Mouse (Mus musculus): ENCODE data around the gene Cox11. TPM values are rescaled to one million over a fixed set of nuclear protein-coding genes. Genes with fewer than 3 reads are reported as not detected.
A peak's percentile ranks its signal among the peaks of the same experiment; 100 is the strongest.

The Cox11 gene
- total and polyA plus RNA-seq, 2 experiments from 2014 or later, result 22.9 to 37.1 TPM

DNA sequence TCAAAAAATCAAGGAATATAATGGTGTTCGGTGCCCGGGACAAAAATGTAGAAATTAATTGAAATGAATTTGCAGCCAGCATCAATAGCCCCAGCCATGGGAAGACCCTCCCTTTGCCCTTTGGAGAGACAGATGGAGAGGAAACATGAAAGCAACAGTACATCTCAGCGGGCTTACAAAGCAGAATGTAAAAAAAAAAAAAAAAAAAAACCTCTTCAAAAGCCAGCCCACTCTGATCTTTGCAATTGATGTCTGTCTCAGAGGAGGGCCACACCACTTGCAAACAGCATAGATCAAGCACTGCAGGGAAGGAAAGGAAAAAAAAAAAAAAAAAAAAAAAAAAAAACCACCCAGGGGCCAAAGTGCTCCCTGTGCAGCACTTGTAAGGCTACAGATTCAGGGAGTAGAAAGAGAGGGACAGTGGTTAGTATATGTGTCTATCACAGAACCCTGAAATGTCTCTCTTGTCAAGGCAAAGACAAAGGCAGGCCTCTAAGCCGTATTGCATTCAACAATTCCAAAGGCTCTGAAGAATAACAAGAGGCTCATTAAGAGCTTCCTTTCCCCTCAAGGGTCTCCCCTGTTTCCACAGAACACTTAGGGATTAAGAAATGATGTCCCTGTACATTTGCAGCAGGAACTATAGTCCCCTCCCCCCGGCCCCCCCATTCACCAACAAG, 25.8 kb downstream of the Cox11 start:
- Histone ChIP-seq H3K27me3 (ENCODE audit: insufficient read depth, low read length) (no peaks in the 10 kb centered on the region), H3K9ac (replicated peaks; ENCODE audit: low read length) (no peak overlapping the region), H3K4me3 (ENCODE audit: low read length) (no peak overlapping the region), H3K4me2 (ENCODE audit: low read depth, low read length) (no peak overlapping the region), H3K9me3 (ENCODE audit: low read length) (no peaks in the 10 kb centered on the region), H3K4me1 (ENCODE audit: insufficient read depth, low read length) (peaks cover 5% of the 10 kb centered on the region; the same call in 1 of the 2 replicates), H3K27ac (peak overlapping the region; percentile 58; the same call in 1 of the 2 replicates), H3K36me3 (ENCODE audit: insufficient read depth, low read length) (peaks cover 8% of the 10 kb centered on the region; the same call in 1 of the 2 replicates)
- ATAC-seq, result no peak
- WGBS, result 26% methylated on average over 5 of the region's 5 CpGs
- no peak for TF ChIP-seq CTCF (IDR thresholded peaks at IDR 0.05; ENCODE audit: low read depth)
- DNase-seq (ENCODE audit: low spot score), result no peak

- TF ChIP-seq CTCF (IDR thresholded peaks at IDR 0.05; ENCODE audit: low read depth), result no peak
Observed at GRCm38 (mm10) chr11:90664345-90664986, 26.5 kb downstream of the Cox11 start.

GRCm38 (mm10) chr11:90665161-90665560, 27.2 kb downstream of the Cox11 start:
- Histone ChIP-seq H3K4me2 (ENCODE audit: low read depth, low read length) (no peak overlapping the region), H3K4me3 (ENCODE audit: low read length) (no peak overlapping the region), H3K27ac (peak overlapping the region; percentile 58), H3K4me1 (ENCODE audit: insufficient read depth, low read length) (peaks cover 5% of the 10 kb centered on the region; the same call in 1 of the 2 replicates), H3K9ac (replicated peaks; ENCODE audit: low read length) (no peak overlapping the region), H3K9me3 (ENCODE audit: low read length) (no peaks in the 10 kb centered on the region), H3K27me3 (ENCODE audit: insufficient read depth, low read length) (no peaks in the 10 kb centered on the region), H3K36me3 (ENCODE audit: insufficient read depth, low read length) (peaks cover 17% of the 10 kb centered on the region; the same call in 1 of the 2 replicates)
- WGBS, result 22% methylated on average over 6 of the region's 6 CpGs
- DNase-seq (ENCODE audit: low spot score) (peak; percentile 62), ATAC-seq (peak; percentile 66)
- TF ChIP-seq CTCF (IDR thresholded peaks at IDR 0.05; ENCODE audit: low read depth), result no peak

More at GRCm38 (mm10) chr11:90664345-90664986, 26.5 kb downstream of the Cox11 start:
- DNase-seq (ENCODE audit: low spot score) (no peak), ATAC-seq (no peak)
- peaks cover 11% of the 10 kb centered on the region; the same call in 1 of the 2 replicates for H3K36me3 ChIP-seq (ENCODE audit: insufficient read depth, low read length)
- peaks cover 5% of the 10 kb centered on the region; the same call in 1 of the 2 replicates for H3K4me1 ChIP-seq (ENCODE audit: insufficient read depth, low read length)
- WGBS, result 43% methylated on average over 8 of the region's 8 CpGs
- H3K9me3 ChIP-seq (ENCODE audit: low read length), result no peaks in the 10 kb centered on the region
- H3K4me3 ChIP-seq (ENCODE audit: low read length), result no peak overlapping the region
- no peaks in the 10 kb centered on the region for H3K27me3 ChIP-seq (ENCODE audit: insufficient read depth, low read length)
- H3K4me2 ChIP-seq (ENCODE audit: low read depth, low read length), result no peak overlapping the region
- H3K27ac ChIP-seq, result peak overlapping the region; percentile 58; the same call in 1 of the 2 replicates
- H3K9ac ChIP-seq (replicated peaks; ENCODE audit: low read length), result no peak overlapping the region

DNA sequence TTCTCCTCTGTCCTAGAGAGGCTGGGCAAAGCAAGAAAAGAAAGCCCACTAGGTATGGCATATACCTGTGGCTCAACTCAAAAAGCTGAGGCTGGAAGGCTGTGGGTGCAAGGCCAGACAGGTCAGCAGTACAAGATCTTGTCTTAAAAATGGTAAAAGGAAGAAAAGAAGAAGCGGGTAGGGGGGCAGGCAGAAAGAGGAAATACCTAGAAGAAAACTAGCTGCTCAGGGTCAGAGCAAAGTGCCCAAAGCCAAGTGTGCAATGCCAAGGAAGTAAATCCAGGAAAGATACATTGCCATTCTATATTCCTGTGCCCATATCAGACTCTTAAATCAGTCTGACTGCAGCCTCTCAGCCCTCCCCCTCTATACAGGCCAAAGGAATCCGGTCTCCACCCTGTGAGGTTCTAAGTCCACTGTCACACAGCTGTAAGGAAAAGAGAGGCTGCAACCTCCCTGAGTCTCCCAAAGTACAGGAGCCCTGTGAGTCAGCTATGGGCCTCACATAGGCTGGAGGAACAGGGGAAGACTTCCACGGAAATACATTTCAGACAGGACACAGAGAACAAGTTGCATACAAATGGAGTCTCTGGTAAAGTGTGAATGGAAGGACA, 28.3 kb downstream of the Cox11 start:
- Histone ChIP-seq H3K27me3 (ENCODE audit: insufficient read depth, low read length) (no peaks in the 10 kb centered on the region), H3K27ac (peak overlapping the region; percentile 58; the same call in 1 of the 2 replicates), H3K9me3 (ENCODE audit: low read length) (no peaks in the 10 kb centered on the region), H3K4me2 (ENCODE audit: low read depth, low read length) (no peak overlapping the region), H3K9ac (replicated peaks; ENCODE audit: low read length) (no peak overlapping the region), H3K4me1 (ENCODE audit: insufficient read depth, low read length) (peaks cover 5% of the 10 kb centered on the region; the same call in 1 of the 2 replicates), H3K4me3 (ENCODE audit: low read length) (no peak overlapping the region), H3K36me3 (ENCODE audit: insufficient read depth, low read length) (peaks cover 13% of the 10 kb centered on the region; the same call in 1 of the 2 replicates)
- ATAC-seq, result no peak
- whole genome bisulfite sequencing, result 72% methylated on average over 3 of the region's 3 CpGs
- no peak for TF ChIP-seq CTCF (IDR thresholded peaks at IDR 0.05; ENCODE audit: low read depth)
- DNase-seq (ENCODE audit: low spot score), result no peak

GRCm38 (mm10) chr11:90666916-90667315, 28.9 kb downstream of the Cox11 start:
- no peaks in the 10 kb centered on the region for H3K9me3 ChIP-seq (ENCODE audit: low read length)
- peak overlapping the region; percentile 58; the same call in 1 of the 2 replicates for H3K27ac ChIP-seq
- H3K4me2 ChIP-seq (ENCODE audit: low read depth, low read length), result no peak overlapping the region
- no peak overlapping the region for H3K4me3 ChIP-seq (ENCODE audit: low read length)
- peaks cover 9% of the 10 kb centered on the region; the same call in 1 of the 2 replicates for H3K36me3 ChIP-seq (ENCODE audit: insufficient read depth, low read length)
- peaks cover 5% of the 10 kb centered on the region; the same call in 1 of the 2 replicates for H3K4me1 ChIP-seq (ENCODE audit: insufficient read depth, low read length)
- no peaks in the 10 kb centered on the region for H3K27me3 ChIP-seq (ENCODE audit: insufficient read depth, low read length)
- no peak for TF ChIP-seq CTCF (IDR thresholded peaks at IDR 0.05; ENCODE audit: low read depth)
- no peak for ATAC-seq
- no peak for DNase-seq (ENCODE audit: low spot score)
- 89% methylated on average over 4 of the region's 4 CpGs for WGBS
- H3K9ac ChIP-seq (replicated peaks; ENCODE audit: low read length), result no peak overlapping the region

DNA sequence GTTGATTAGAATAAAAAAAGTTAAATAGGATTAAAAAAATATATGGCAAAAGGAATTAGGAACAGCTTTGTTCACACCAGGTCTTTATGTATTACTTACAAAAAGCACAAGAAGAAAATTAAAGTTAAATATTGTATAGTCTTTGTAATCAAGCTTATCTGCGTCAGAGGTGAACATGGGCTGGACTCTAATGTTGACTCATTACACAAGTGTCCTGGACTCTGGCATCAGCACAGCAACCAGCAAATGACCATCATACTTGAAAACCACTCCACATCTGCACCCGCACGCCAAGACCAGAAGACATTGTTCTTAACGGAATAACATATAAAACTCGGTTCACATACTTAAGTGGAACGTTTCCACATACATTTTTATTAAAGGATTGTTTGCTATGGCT, 29.4 kb downstream of the Cox11 start:
- peaks cover 5% of the 10 kb centered on the region; the same call in 1 of the 2 replicates for H3K4me1 ChIP-seq (ENCODE audit: insufficient read depth, low read length)
- H3K27ac ChIP-seq, result no peak overlapping the region
- H3K9ac ChIP-seq (replicated peaks; ENCODE audit: low read length), result no peak overlapping the region
- H3K36me3 ChIP-seq (ENCODE audit: insufficient read depth, low read length), result peaks cover 9% of the 10 kb centered on the region; the same call in 1 of the 2 replicates
- TF ChIP-seq CTCF (IDR thresholded peaks at IDR 0.05; ENCODE audit: low read depth), result no peak
- no peaks in the 10 kb centered on the region for H3K9me3 ChIP-seq (ENCODE audit: low read length)
- no peak overlapping the region for H3K4me3 ChIP-seq (ENCODE audit: low read length)
- no peaks in the 10 kb centered on the region for H3K27me3 ChIP-seq (ENCODE audit: insufficient read depth, low read length)
- DNase-seq (ENCODE audit: low spot score), result no peak
- ATAC-seq, result no peak
- WGBS, result 98% methylated on average over 6 of the region's 6 CpGs
- H3K4me2 ChIP-seq (ENCODE audit: low read depth, low read length), result no peak overlapping the region

Data from hindbrain, postnatal 0 days (tissue).